Mouse (Mus musculus): ENCODE data around the gene Orc2.

DNA sequence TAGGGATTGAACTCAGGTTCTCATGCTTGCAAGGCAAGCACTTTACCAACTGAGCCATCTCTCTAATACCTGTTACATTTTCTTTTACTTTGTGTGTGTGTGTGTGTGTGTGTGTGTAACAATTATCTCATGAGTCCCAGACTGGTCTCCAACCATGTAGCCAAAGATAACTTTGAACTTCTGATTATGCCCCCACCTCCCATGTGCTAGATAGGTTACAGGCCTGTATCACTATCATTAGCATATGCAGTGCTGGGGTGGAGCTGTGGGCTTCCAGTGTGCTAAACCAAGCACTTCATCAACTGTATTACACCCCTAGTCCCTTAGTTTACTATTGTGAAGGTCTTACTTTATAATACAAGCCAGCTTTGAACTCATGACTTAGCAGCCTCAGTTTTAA lies 1.8 kb downstream of the Orc2 start:
- TF ChIP-seq CTCF (IDR thresholded peaks at IDR 0.05; ENCODE audit: low read depth): no peak
- no peak for TF ChIP-seq EP300 (optimal IDR thresholded peaks at IDR 0.05)
